Mouse (Mus musculus): ENCODE measurements around the gene Adamtsl5. TPM values are rescaled to one million over a fixed set of nuclear protein-coding genes. Genes with fewer than 3 reads are reported as not detected.

The Adamtsl5 gene
- total and polyA plus RNA-seq, 2 experiments from 2014 or later, result 1.0 to 1.2 TPM

GRCm38 (mm10) chr10:80372706-80373105 is 24.5 kb upstream of the Adamtsl5 start:
- no peak overlapping the region for H3K4me2 ChIP-seq (ENCODE audit: low read depth, low read length)
- H3K4me1 ChIP-seq (ENCODE audit: insufficient read depth, low read length), result no peaks in the 10 kb centered on the region
- ATAC-seq (no peak), DNase-seq (ENCODE audit: low spot score) (no peak)
- no peak overlapping the region; the same call in 1 of the 2 replicates for H3K9ac ChIP-seq (replicated peaks; ENCODE audit: low read length)
- no peaks in the 10 kb centered on the region for H3K9me3 ChIP-seq (ENCODE audit: low read length)
- no peaks in the 10 kb centered on the region for H3K27me3 ChIP-seq (ENCODE audit: insufficient read depth, low read length)
- TF ChIP-seq CTCF (IDR thresholded peaks at IDR 0.05; ENCODE audit: low read depth), result no peak
- H3K4me3 ChIP-seq (ENCODE audit: low read length), result no peak overlapping the region
- H3K27ac ChIP-seq, result no peak overlapping the region
- 71% methylated on average over 6 of the region's 6 CpGs for WGBS
- H3K36me3 ChIP-seq (ENCODE audit: insufficient read depth, low read length), result no peaks in the 10 kb centered on the region

DNA sequence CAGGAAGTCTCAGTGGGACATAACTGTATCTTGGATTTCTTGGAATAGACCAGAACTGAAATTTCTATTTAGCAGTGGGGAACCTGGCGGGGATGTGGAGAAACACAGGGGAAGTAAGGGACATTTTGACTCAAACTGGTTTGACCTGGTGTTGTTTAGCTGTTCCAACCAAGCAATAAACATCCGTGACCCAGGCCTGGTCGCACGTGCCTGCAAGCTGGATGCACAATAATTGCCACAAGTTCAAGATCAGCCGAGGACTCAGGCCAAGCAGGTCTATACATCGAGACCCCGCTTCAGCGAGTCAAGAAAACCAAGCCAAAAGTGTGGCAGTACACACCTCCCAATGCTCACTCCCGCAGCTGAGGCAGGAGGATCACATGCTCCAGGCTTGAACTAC is 23.8 kb upstream of the Adamtsl5 start:
- Histone ChIP-seq H3K9ac (replicated peaks; ENCODE audit: low read length) (no peak overlapping the region), H3K36me3 (ENCODE audit: insufficient read depth, low read length) (no peaks in the 10 kb centered on the region), H3K9me3 (ENCODE audit: low read length) (no peaks in the 10 kb centered on the region), H3K4me3 (ENCODE audit: low read length) (peak overlapping the region; percentile 14; the same call in 1 of the 2 replicates), H3K27ac (peak overlapping the region; percentile 54), H3K4me2 (ENCODE audit: low read depth, low read length) (peak overlapping the region; percentile 41), H3K27me3 (ENCODE audit: insufficient read depth, low read length) (no peaks in the 10 kb centered on the region), H3K4me1 (ENCODE audit: insufficient read depth, low read length) (no peaks in the 10 kb centered on the region)
- ATAC-seq (no peak), DNase-seq (ENCODE audit: low spot score) (no peak)
- 47% methylated on average over 9 of the region's 9 CpGs for WGBS
- TF ChIP-seq CTCF (IDR thresholded peaks at IDR 0.05; ENCODE audit: low read depth), result no peak

DNA sequence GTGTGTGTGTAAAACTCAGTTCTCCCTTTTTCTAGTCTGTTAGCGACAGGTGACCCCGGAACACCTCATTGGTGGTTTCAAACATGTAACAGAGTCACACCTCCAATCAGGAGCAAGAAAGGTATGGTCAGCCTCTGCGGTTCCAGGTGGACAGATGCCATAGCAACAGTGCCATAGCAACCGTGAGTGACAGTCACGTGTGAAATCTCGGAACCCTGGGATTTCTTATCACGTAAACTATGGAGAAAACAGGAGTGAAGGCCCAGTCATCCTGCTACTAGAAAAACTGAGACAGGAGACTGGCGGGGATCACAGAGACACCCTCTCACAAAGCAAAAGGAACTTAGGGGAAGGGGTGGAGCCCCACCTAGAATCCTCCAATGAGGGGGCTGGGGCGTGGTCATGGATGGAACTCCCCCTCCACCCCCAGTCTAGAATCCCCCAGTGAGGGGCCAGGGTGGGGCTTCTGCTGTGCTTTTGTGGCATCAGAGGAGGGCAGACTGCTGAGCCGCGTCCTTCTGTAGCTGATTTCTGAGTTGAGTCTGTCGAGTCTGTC is 23.3 kb upstream of the Adamtsl5 start:
- H3K4me2 ChIP-seq (ENCODE audit: low read depth, low read length), result peak overlapping the region; percentile 41
- no peaks in the 10 kb centered on the region for H3K36me3 ChIP-seq (ENCODE audit: insufficient read depth, low read length)
- no peaks in the 10 kb centered on the region for H3K4me1 ChIP-seq (ENCODE audit: insufficient read depth, low read length)
- H3K27me3 ChIP-seq (ENCODE audit: insufficient read depth, low read length), result no peaks in the 10 kb centered on the region
- H3K27ac ChIP-seq, result peak overlapping the region; percentile 54
- no peaks in the 10 kb centered on the region for H3K9me3 ChIP-seq (ENCODE audit: low read length)
- H3K4me3 ChIP-seq (ENCODE audit: low read length), result peak overlapping the region; percentile 14
- WGBS, result 3% methylated on average over 12 of the region's 12 CpGs
- no peak overlapping the region for H3K9ac ChIP-seq (replicated peaks; ENCODE audit: low read length)
- ATAC-seq (peak; percentile 90), DNase-seq (ENCODE audit: low spot score) (peak; percentile 89)
- no peak for TF ChIP-seq CTCF (IDR thresholded peaks at IDR 0.05; ENCODE audit: low read depth)

DNA sequence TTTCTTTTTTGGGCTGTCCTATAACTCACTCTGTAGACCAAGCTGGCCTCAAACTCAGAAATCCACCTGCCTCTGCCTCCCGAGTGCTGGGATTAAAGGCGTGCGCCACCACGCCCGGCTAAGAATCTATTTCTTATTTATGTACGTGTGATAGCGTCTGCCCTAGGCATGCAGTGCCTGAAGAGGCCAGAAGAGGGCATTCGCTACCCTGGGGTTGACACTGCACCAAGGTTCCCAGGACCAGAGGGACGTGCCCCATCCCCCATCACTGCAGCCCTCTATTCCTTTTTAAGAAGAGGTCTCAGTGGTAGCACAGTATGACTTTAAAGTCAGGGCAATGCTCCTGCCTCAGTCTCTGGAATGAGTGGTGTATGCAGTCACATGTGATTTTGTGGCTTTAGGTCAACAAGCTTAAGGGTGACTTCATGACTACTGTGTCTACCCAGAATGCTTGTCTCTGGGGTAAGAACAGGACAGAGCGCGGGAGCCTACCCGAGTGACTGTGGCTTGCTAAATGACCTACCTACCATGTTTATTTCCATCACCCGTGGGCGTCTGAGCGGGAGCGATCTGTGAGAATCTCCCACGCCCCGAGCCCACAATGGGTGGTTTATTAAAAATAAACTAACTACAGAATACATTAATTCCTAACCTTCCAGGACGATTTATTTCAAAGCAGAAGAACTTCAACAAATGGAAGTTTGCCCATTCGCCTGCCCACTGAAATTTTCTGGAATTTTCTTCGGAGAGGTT is 22.0 kb upstream of the Adamtsl5 start:
- H3K4me2 ChIP-seq (ENCODE audit: low read depth, low read length), result no peak overlapping the region
- ATAC-seq (no peak), DNase-seq (ENCODE audit: low spot score) (no peak)
- H3K9ac ChIP-seq (replicated peaks; ENCODE audit: low read length), result no peak overlapping the region
- H3K27me3 ChIP-seq (ENCODE audit: insufficient read depth, low read length), result no peaks in the 10 kb centered on the region
- WGBS, result 78% methylated on average over 21 of the region's 21 CpGs
- no peaks in the 10 kb centered on the region for H3K9me3 ChIP-seq (ENCODE audit: low read length)
- H3K4me1 ChIP-seq (ENCODE audit: insufficient read depth, low read length), result no peaks in the 10 kb centered on the region
- no peak overlapping the region for H3K27ac ChIP-seq
- TF ChIP-seq CTCF (IDR thresholded peaks at IDR 0.05; ENCODE audit: low read depth), result no peak
- no peak overlapping the region for H3K4me3 ChIP-seq (ENCODE audit: low read length)
- H3K36me3 ChIP-seq (ENCODE audit: insufficient read depth, low read length), result no peaks in the 10 kb centered on the region

DNA sequence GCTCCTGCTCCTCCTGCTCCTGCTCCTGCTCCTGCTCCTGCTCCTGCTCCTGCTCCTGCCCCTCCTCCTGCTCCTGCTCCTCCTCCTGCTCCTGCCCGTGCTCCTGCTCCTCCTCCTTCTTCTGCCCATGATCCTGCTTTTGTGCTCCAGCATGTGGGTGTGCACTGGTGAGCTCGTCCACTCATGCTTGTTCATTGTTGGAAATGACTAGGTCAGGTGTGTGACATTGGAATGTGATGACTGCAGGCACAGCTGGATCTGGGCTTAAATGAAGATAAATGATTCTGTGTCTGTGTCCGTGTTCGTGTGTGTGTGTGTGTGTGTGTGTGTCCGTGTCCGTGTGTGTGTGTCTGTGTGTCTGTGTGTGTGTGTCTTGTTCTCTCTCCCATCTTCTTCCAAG is 20.2 kb upstream of the Adamtsl5 start:
- Histone ChIP-seq H3K9ac (replicated peaks; ENCODE audit: low read length) (no peak overlapping the region), H3K4me1 (ENCODE audit: insufficient read depth, low read length) (peaks cover 5% of the 10 kb centered on the region), H3K27ac (no peak overlapping the region), H3K4me2 (ENCODE audit: low read depth, low read length) (no peak overlapping the region), H3K27me3 (ENCODE audit: insufficient read depth, low read length) (no peaks in the 10 kb centered on the region), H3K4me3 (ENCODE audit: low read length) (no peak overlapping the region), H3K36me3 (ENCODE audit: insufficient read depth, low read length) (no peaks in the 10 kb centered on the region), H3K9me3 (ENCODE audit: low read length) (no peaks in the 10 kb centered on the region)
- no peak for TF ChIP-seq CTCF (IDR thresholded peaks at IDR 0.05; ENCODE audit: low read depth)
- WGBS, result 92% methylated on average over 6 of the region's 6 CpGs
- no peak for ATAC-seq
- no peak for DNase-seq (ENCODE audit: low spot score)

- peaks cover 5% of the 10 kb centered on the region for H3K4me1 ChIP-seq (ENCODE audit: insufficient read depth, low read length)
- TF ChIP-seq CTCF (IDR thresholded peaks at IDR 0.05; ENCODE audit: low read depth), result no peak
- no peak for ATAC-seq
- H3K9ac ChIP-seq (replicated peaks; ENCODE audit: low read length), result no peak overlapping the region
- H3K36me3 ChIP-seq (ENCODE audit: insufficient read depth, low read length), result no peaks in the 10 kb centered on the region
- WGBS, result 43% methylated on average over 5 of the region's 5 CpGs
- no peak for DNase-seq (ENCODE audit: low spot score)
- no peaks in the 10 kb centered on the region for H3K9me3 ChIP-seq (ENCODE audit: low read length)
- H3K4me3 ChIP-seq (ENCODE audit: low read length), result no peak overlapping the region
- H3K27ac ChIP-seq, result no peak overlapping the region
- no peaks in the 10 kb centered on the region for H3K27me3 ChIP-seq (ENCODE audit: insufficient read depth, low read length)
- no peak overlapping the region for H3K4me2 ChIP-seq (ENCODE audit: low read depth, low read length)
Measured at GRCm38 (mm10) chr10:80367954-80368353, 19.7 kb upstream of the Adamtsl5 start.

DNA sequence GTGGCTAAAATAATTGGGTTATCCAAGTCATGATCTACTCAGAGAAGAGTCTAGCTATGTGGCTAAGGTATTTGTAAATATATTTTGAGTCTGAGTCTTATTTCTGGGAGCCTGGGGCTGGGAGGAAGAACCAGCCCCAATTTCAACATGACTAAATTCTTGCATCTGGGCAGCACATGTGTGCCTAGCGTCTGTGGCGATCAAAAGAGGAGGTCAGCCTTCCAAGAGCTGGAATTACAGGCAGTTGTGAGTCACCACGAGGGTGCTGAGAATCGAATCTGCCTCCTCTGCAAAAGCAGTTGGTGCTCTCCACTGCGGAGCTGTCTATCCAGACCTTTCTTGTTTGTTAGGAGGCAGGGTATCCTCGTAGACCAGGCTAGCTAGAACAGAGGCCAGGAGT is 17.5 kb upstream of the Adamtsl5 start:
- Histone ChIP-seq H3K9me3 (ENCODE audit: low read length) (no peaks in the 10 kb centered on the region), H3K4me1 (ENCODE audit: insufficient read depth, low read length) (peaks cover 5% of the 10 kb centered on the region), H3K4me3 (ENCODE audit: low read length) (no peak overlapping the region), H3K27ac (no peak overlapping the region), H3K4me2 (ENCODE audit: low read depth, low read length) (no peak overlapping the region), H3K36me3 (ENCODE audit: insufficient read depth, low read length) (no peaks in the 10 kb centered on the region), H3K9ac (replicated peaks; ENCODE audit: low read length) (no peak overlapping the region), H3K27me3 (ENCODE audit: insufficient read depth, low read length) (no peaks in the 10 kb centered on the region)
- DNase-seq (ENCODE audit: low spot score) (no peak), ATAC-seq (no peak)
- WGBS, result 72% methylated on average over 6 of the region's 6 CpGs
- no peak for TF ChIP-seq CTCF (IDR thresholded peaks at IDR 0.05; ENCODE audit: low read depth)
